Mouse (Mus musculus): ENCODE data around the gene Ppp1r1a. TPM values are rescaled to one million over a fixed set of nuclear protein-coding genes. Genes with fewer than 3 reads are reported as not detected.

Ppp1r1a gene
- 0.82 TPM for polyA plus RNA-seq (2014; fragmentation: Illumina TruSeq; extraction: RNeasy Lipid Tissue Mini Kit (QIAGEN cat#74804); ENCODE audit: low read depth, low replicate concordance)

GRCm38 (mm10) chr15:103537822-103538213, at the start of gene Ppp1r1a:
Gene Ppp1r1a (minus strand): TSS chr15:103538003.

DNA sequence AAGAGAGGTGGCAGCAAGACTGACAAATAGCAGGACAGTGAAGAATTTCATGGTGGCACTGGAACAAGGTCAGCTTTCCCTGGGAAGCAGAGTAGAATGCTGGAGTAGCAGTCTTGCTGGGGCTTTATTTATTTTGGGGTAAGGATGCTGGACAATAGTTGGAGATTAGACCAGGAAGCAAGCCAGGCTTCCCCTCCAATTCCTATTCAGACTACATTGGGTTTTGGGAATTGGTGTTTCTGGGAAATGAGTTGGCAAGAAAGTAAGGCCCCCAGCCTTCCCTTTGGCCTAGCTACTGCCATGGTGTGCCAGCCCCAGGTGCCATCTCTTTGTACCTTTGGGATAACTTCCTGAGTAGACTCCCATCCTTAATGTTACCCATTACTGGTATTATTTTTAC, 27.2 kb upstream of the Ppp1r1a start, which contains the start of gene Glycam1:
Gene Glycam1, minus strand, starts transcription at position 101 of the 400 bp plus-strand sequence.

GRCm38 (mm10) chr15:103502435-103503250, 35.2 kb downstream of the Ppp1r1a start, which contains the start of gene Pde1b:
Gene Pde1b (plus strand): TSS chr15:103503034.

Other genes starting within 250 kb of the Ppp1r1a start
- gene Gpr84, start 227.4 kb downstream of the Ppp1r1a start, polyA plus RNA-seq (2014; fragmentation: Illumina TruSeq; extraction: RNeasy Lipid Tissue Mini Kit (QIAGEN cat#74804); ENCODE audit: low read depth, low replicate concordance), result not detected
- not detected for gene Zfp385a, start 197.9 kb downstream of the Ppp1r1a start, polyA plus RNA-seq (2014; fragmentation: Illumina TruSeq; extraction: RNeasy Lipid Tissue Mini Kit (QIAGEN cat#74804); ENCODE audit: low read depth, low replicate concordance)
- 1.3 TPM for gene Itga5, start 171.2 kb downstream of the Ppp1r1a start, polyA plus RNA-seq (2014; fragmentation: Illumina TruSeq; extraction: RNeasy Lipid Tissue Mini Kit (QIAGEN cat#74804); ENCODE audit: low read depth, low replicate concordance)
- gene Gtsf1, start 107.5 kb downstream of the Ppp1r1a start, polyA plus RNA-seq (2014; fragmentation: Illumina TruSeq; extraction: RNeasy Lipid Tissue Mini Kit (QIAGEN cat#74804); ENCODE audit: low read depth, low replicate concordance), result not detected
- gene Gtsf2, start 89.5 kb downstream of the Ppp1r1a start, polyA plus RNA-seq (2014; fragmentation: Illumina TruSeq; extraction: RNeasy Lipid Tissue Mini Kit (QIAGEN cat#74804); ENCODE audit: low read depth, low replicate concordance), result not detected
- gene Nckap1l, start 84.2 kb downstream of the Ppp1r1a start, polyA plus RNA-seq (2014; fragmentation: Illumina TruSeq; extraction: RNeasy Lipid Tissue Mini Kit (QIAGEN cat#74804); ENCODE audit: low read depth, low replicate concordance), result 7.2 TPM
- gene Pde1b, start 35.0 kb downstream of the Ppp1r1a start, polyA plus RNA-seq (2014; fragmentation: Illumina TruSeq; extraction: RNeasy Lipid Tissue Mini Kit (QIAGEN cat#74804); ENCODE audit: low read depth, low replicate concordance), result 4.3 TPM
- 13.8 TPM for gene Glycam1, start 27.1 kb upstream of the Ppp1r1a start, polyA plus RNA-seq (2014; fragmentation: Illumina TruSeq; extraction: RNeasy Lipid Tissue Mini Kit (QIAGEN cat#74804); ENCODE audit: low read depth, low replicate concordance)
- gene Mucl1, start 217.5 kb upstream of the Ppp1r1a start, polyA plus RNA-seq (2014; fragmentation: Illumina TruSeq; extraction: RNeasy Lipid Tissue Mini Kit (QIAGEN cat#74804); ENCODE audit: low read depth, low replicate concordance), result not detected

All from sigmoid colon, adult 10 weeks (tissue).